Mouse (Mus musculus) left cerebral cortex, adult 2 months (tissue): Measurements from ENCODE around the gene Hdac4. TPM values are rescaled to one million over a fixed set of nuclear protein-coding genes. Genes with fewer than 3 reads are reported as not detected.

Source experiments
- DNase-seq, 2 experiments: peaks; one replicate each; pipeline ENCODE4 v3.0.0; 2021 to 2022; ENCODE audit warnings: low spot score in 2 of 2, mixed read lengths in 1 of 2; ENCODE audit errors: extremely low spot score in 1 of 2
- H3K27ac ChIP-seq: fragments of 200-600 bp; 2 replicates; pipeline ENCODE4 v1.8.1; 2022
- H3K4me3 ChIP-seq: fragments of 200-600 bp; 2 replicates; pipeline ENCODE4 v1.8.1; 2022
- CTCF ChIP-seq: fragments of 200-600 bp; IDR thresholded peaks from 2 replicates; pipeline ENCODE4 v1.8.1; 2022; ENCODE audit warnings: antibody characterized with exemption, mild to moderate bottlenecking, moderate library complexity
- intact Hi-C: fragments of 180-260 bp; cut with DNase I; formaldehyde crosslinking; loops from one replicate; pipeline ENCODE4 v1.15.1; 2025
- total RNA-seq, 2 experiments: library from RNA; stranded (reverse); gene quantifications; 2 replicates each; pipeline ENCODE4 v1.2.3; 2021

Gene Hdac4
- total RNA-seq, 2 experiments from 2014 or later, result 121 to 123 TPM

GRCm38 (mm10) chr1:92124497-92125201, 70.8 kb downstream of the Hdac4 start:
- Histone ChIP-seq H3K4me3 (no peak overlapping the region), H3K27ac (no peak overlapping the region)
- no peak for TF ChIP-seq CTCF
- intact Hi-C loops, result no loop called here
- DNase-seq, result no peak

GRCm38 (mm10) chr1:92119303-92119702, 76.2 kb downstream of the Hdac4 start:
- H3K27ac ChIP-seq, result no peak overlapping the region
- no peak overlapping the region for H3K4me3 ChIP-seq
- TF ChIP-seq CTCF, result no peak
- intact Hi-C loops, result no loop called here
- no peak for DNase-seq

GRCm38 (mm10) chr1:92117597-92117996, 77.9 kb downstream of the Hdac4 start:
- no peak for DNase-seq
- Histone ChIP-seq H3K4me3 (no peak overlapping the region), H3K27ac (no peak overlapping the region)
- intact Hi-C loops, result no loop called here
- no peak for TF ChIP-seq CTCF

- Histone ChIP-seq H3K27ac (no peak overlapping the region), H3K4me3 (no peak overlapping the region)
- TF ChIP-seq CTCF, result no peak
- DNase-seq, result no peak
- intact Hi-C loops, result no loop called here
Measured at GRCm38 (mm10) chr1:92116169-92116568, 79.3 kb downstream of the Hdac4 start.

- H3K4me3 ChIP-seq, result no peak overlapping the region
- intact Hi-C loops, result no loop called here
- no peak for DNase-seq
- TF ChIP-seq CTCF, result no peak
- no peak overlapping the region for H3K27ac ChIP-seq
Measured at GRCm38 (mm10) chr1:92114091-92114490, 81.4 kb downstream of the Hdac4 start.

- H3K27ac ChIP-seq, result no peak overlapping the region; the same call in 1 of the 2 replicates
- DNase-seq, result no peak
- H3K4me3 ChIP-seq, result no peak overlapping the region
- intact Hi-C loops, result no loop called here
- no peak for TF ChIP-seq CTCF
Measured at GRCm38 (mm10) chr1:92113243-92114009, 82.1 kb downstream of the Hdac4 start.

- peak overlapping the region; percentile 0; the same call in 1 of the 2 replicates for H3K27ac ChIP-seq
- intact Hi-C loops, result no loop called here
- TF ChIP-seq CTCF, result no peak
Measured at GRCm38 (mm10) chr1:92112591-92112990, 82.9 kb downstream of the Hdac4 start.

GRCm38 (mm10) chr1:92111551-92111950, 83.9 kb downstream of the Hdac4 start:
- Histone ChIP-seq H3K27ac (no peak overlapping the region), H3K4me3 (no peak overlapping the region)
- intact Hi-C loops, result no loop called here
- no peak for DNase-seq
- TF ChIP-seq CTCF, result no peak

More at GRCm38 (mm10) chr1:92112591-92112990, 82.9 kb downstream of the Hdac4 start:
- DNase-seq, result no peak
- H3K4me3 ChIP-seq, result no peak overlapping the region

- no peak overlapping the region for H3K27ac ChIP-seq
- intact Hi-C loops, result no loop called here
- no peak overlapping the region for H3K4me3 ChIP-seq
- DNase-seq, result no peak
- no peak for TF ChIP-seq CTCF
Measured at GRCm38 (mm10) chr1:92111026-92111425, 84.5 kb downstream of the Hdac4 start.

GRCm38 (mm10) chr1:92109221-92109620, 86.3 kb downstream of the Hdac4 start:
- intact Hi-C loops, result no loop called here
- H3K27ac ChIP-seq, result no peak overlapping the region
- no peak overlapping the region for H3K4me3 ChIP-seq
- DNase-seq, result no peak
- no peak for TF ChIP-seq CTCF

- TF ChIP-seq CTCF, result no peak
- intact Hi-C loops, result no loop called here
- no peak overlapping the region for H3K27ac ChIP-seq
Measured at GRCm38 (mm10) chr1:92108556-92108955, 86.9 kb downstream of the Hdac4 start.

GRCm38 (mm10) chr1:92107996-92108395, 87.5 kb downstream of the Hdac4 start:
- no peak overlapping the region for H3K4me3 ChIP-seq
- no peak overlapping the region for H3K27ac ChIP-seq
- no peak for TF ChIP-seq CTCF
- DNase-seq, result no peak
- intact Hi-C loops, result no loop called here

More at GRCm38 (mm10) chr1:92108556-92108955, 86.9 kb downstream of the Hdac4 start:
- no peak for DNase-seq
- H3K4me3 ChIP-seq, result no peak overlapping the region

- H3K4me3 ChIP-seq, result no peak overlapping the region
- TF ChIP-seq CTCF, result no peak
- no peak overlapping the region for H3K27ac ChIP-seq
- no peak for DNase-seq
- intact Hi-C loops, result no loop called here
Measured at GRCm38 (mm10) chr1:92107521-92107920, 88.0 kb downstream of the Hdac4 start.
